Mouse (Mus musculus) gastrocnemius, adult 18-20 months (tissue): ENCODE data around the gene Irs1. TPM values are rescaled to one million over a fixed set of nuclear protein-coding genes. Genes with fewer than 3 reads are reported as not detected.

Experiments used
- DNase-seq: peaks from one replicate; pipeline ENCODE4 v3.0.0; 2021; ENCODE audit warnings: low spot score
- long read RNA-seq, 2 experiments: library from polyadenylated mRNA; stranded (forward); transcript quantifications; one replicate each; pipeline ENCODE4 v2.0.0; 2021
- total RNA-seq, 2 experiments: library from RNA; stranded (reverse); gene quantifications; 2 replicates each; pipeline ENCODE4 v1.2.3; 2021

Gene Irs1
- 10 to 100 TPM; 38.6 to 43.9 TPM for total RNA-seq
- long read RNA-seq, experiment 1, full-length matches to known transcripts, result 33 of 45 reads
- long read RNA-seq, experiment 1, partial matches to known transcripts, result 0 of 45 reads
- long read RNA-seq, experiment 1, other reads (novel, unspliced or antisense), result 12 of 45 reads
- long read RNA-seq, experiment 2, full-length matches to known transcripts, result 21 of 36 reads
- long read RNA-seq, experiment 2, partial matches to known transcripts, result 0 of 36 reads
- long read RNA-seq, experiment 2, other reads (novel, unspliced or antisense), result 15 of 36 reads

DNA sequence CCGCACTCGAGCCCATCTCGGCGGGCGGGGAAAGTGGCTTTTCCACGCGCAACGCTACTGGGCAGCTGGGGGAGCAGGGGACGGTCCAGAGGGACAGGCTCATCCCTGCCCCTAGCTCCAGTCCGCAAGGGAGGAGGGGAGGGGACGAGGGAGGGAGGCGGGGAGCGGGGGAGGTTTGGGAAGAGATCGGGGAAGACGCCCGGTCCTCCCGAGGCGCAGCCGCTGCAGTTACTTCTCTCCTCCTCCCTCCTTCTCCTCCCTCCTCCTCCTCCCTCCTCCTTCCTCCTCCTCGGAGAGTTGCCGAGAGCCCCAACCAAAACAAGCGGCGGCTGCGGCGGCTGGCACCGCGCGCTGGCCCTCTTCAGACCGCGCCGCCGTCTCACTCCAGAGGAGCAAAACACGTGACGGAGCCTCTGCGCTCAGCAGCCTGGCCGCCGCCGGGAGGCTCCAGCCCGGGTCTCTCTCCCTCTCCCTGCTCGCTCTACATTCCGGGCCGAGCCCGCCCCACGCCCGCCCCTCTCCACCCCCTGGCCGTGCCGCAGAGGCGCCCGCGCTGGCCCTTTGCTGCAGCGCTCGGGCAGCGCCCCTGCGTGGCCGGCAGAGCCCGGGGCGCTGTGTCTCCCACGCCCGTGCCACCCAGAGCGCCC is at the start of gene Irs1:
Gene Irs1, minus strand, starts transcription at position 266 of the 647 bp plus-strand sequence.
- peak; percentile 86 for DNase-seq

DNA sequence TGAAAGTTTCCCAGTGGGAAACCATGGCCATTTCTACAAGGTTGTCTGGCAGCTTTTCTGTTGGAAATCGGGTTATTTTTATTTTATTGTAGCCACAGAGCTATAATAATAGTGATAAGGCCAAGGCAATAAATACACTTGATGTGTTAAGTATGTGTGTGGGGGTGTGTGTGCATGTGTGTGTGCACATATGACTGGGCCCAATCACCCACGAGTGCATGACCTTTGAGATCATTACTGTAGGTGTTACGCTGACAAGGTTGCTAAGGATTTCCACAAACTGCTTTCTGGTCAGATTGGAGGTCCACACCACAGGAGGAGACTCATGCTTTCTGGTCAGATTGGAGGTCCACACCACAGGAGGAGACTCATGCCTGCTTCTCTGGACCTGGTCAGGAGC is 43.3 kb upstream of the Irs1 start:
- no peak for DNase-seq

DNA sequence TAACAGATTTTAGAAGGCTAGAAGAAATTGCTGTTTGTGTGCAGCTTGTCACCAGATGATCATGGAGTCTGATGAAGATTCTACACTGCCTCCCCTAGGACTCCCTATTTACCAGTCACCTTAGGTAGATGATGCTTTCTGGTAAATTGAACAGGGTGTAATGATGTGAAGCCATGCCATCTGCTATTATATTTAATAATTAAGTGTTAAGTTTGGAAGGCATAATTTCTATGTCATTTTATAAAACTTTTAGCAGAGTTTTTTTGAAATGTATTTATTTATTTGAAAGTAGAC is 38.7 kb upstream of the Irs1 start:
- DNase-seq, result no peak

DNA sequence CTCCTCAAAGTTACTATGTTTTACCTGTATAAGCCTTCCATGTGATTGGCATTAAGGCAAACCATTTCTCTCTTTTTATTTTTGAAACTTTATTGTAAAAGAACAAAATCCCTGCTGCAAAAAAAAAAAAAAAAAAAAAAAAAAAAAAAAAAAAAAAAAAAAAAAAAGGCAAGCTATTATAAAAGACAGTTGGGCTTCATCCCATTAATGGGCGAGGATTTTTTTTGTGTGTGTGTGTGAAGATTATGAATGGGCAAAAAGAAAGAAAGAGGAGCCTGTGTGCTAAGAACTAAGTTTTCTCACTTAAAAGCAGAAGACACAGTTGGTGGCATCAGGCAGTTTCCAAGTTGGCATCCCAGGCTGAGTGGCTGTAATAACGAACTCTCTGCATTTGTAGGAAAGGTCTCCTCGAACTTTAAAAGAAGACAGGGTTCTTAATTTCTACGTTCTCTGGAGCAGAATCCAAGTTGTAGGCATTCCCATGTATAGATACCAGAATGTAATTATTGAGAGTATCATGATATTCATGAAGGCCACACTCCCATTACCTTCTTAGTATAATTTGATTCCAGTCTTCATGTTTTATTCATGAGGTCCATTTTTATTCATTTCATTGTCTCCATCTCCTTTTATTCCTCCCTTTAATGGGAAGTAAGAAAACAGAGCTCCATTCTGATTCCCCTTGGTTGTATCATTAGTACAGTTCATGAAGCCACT is 38.2 kb upstream of the Irs1 start:
- DNase-seq, result no peak

DNA sequence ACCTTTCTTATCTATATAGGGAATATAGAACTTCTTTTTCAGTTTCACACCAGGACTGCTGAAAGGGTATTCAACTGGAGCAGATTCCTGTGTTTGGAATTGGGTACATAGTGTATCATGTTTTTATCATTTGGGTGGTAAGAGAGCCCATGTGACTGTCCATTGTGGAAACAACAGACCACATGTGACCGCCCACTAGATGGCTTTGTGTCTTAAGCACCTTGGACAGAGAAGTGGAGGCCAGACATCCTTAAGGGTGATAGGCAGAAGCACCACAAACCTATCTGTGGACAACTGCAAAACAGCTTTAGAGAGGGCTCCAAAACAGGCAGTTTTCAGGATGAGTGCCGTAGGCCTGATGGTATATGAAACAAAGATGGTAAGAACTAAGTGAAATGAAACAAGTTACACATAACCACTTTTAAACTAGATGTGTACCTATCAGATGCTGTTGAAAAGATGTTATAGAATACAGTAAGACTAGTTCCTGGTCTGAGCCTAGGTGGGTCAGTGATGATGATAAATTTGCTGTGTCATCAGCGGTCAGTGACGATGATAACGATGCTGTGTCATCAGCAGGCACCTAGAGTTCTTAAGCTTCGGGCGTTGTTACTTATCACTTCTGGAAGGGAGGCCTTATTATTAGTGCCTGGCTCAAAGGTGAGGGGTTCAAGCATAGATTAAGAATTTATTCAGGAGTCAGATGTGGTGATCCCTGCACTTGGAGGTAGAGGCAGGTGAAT is 37.0 kb upstream of the Irs1 start:
- no peak for DNase-seq

DNA sequence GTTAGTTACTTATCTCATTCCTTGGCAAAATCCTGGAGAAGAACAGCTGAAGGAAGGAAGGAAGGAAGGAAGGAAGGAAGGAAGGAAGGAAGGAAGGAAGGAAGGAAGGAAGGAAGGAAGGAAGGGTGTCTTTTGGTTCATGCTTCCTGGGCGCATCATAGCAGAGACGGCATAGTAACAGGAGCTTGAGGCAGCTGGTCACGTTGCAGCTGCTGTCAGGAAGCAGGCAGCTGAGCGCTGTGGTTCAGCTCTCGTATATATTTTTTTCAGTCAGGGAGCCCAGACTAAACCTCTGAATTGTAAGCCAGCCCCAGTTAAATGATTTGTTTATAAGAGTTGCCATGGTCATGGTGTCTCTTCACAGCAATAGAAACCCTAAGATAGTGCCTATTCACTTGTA is 34.9 kb upstream of the Irs1 start:
- no peak for DNase-seq

DNA sequence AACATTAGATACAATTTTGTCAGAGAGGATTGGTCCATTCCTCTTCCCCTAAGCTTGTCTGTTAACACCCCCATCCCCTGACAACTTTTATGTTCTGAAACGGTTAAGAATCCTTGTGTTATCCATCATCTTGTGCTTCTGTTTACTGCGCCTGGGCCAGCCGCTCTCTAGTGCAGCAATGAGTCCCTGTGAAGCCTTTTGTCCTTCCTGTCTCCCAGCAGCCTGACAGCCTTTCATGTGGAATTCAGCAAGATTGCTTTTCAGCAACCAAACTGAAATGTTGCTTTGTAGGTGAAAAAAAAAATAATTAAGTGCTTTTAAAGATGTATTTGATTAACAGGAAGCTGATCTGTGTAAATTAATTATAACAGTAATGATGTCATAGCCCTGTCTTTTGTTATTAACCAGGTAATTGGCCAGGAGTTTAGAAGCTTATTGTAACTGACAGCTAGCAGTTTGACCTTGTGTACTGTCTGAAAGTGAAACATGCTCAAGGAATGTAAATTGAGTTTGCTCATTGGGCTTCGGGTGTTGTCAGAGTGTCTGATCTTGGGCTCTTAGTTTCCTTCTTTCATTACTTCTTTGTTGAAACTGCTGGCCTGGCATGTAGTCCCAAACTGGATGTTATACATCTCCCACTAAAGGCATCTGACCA is 33.0 kb upstream of the Irs1 start:
- DNase-seq, result no peak

DNA sequence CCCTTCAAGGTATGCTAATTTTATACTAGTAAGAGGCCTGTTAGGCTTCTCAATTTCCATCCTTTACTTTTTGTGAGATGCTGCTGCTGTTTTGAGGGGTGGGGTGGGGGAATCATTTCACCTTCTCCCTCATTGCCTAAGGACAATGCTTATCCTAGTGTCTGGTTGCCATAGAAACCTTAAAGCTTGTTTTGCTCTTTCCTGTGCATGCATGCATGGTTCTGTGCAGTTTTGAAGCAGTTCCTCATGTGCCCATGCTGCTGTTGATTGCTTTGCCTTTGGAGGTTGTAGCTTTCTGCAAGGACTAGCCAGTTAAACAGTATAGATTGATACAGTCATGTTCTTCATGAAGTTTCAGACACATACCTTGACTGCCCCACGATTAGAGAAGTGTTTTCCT is 30.2 kb upstream of the Irs1 start:
- no peak for DNase-seq

DNA sequence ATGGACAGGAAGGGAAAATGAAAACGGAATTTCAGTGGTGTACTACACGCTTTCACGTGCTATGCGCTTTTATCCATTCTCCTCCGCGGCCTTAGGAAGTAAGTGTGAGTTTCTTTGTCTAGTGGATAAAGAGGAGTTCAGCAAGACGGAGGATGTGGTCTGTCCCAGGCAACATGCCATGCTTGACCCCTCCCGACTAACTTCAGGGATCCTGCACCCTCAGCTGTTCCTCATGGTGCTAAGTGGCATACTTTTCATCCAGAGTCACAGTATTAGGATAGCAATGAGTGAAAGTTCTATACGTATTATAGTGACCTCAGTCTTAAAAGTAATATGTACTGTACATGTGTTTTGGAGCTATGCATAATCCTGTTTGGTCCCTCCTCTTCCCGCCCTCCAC is 29.6 kb upstream of the Irs1 start:
- no peak for DNase-seq

DNA sequence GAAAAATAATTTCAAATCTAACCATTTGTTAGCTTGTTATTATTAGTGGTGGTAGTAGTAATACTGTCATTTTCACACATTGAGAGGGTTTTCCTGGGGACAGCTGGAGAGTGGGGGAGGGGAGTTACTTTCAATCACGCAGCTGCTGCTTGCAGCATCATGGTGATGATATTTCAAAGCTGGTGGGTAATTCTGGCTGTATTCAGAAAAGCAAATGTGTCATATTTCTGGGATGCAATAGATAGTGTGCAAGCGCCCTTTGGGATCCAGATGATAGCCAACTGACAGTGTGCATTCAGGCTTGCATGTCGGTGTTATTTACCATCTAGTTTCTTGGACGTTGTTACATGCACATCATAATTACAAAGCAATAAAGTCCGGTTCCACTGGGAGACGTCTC is 29.2 kb upstream of the Irs1 start:
- no peak for DNase-seq

DNA sequence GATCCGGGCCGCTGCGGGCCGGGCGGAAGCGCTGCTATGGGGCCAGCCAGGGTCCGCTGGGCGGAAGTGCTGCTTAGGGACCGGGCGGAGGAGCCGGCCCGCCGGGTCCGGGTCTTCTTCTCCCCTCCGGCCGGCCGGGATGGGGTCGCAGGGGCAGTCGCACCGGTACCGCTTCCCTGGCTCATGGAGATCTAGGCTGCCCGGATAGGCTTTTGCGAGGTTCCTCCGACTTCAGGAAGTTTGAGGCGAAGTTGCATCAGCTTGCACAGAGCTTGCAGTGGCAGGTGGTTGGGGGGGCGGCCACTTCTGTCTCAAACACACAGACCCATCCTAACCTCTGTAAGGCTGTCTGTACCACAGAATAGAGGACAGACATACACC is 25.5 kb upstream of the Irs1 start:
- DNase-seq, result no peak

DNA sequence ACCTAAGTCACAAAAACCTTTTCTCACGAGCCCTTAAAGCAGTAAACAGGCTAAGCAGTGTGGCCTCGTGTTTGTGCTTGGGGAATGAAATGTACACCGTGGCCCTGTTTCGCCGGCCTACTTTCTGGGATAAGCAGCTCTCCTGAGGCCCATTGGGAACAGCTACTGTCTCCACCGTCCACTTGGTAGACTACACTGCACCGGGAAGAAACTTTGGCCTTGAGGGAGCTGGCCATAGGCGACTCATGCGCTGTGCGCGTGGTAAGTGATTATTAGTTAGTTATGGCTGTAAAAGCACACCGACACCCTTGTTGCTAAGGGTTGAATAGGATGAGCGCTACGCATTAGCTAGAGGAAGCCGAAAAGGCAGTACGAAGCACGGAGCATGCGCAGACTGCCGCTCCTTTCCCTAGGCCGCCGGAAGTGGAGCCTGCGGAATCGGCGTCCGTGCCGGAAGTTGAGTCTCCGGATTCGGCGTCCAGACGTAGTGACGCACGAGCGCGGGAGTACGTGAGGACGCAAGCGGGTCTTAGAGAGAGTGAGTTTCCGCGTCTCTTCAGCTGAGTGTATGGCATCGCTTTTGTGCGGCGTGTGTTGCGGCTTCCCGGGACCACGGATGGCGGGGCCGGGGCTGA is 25.0 kb upstream of the Irs1 start, which contains the start of gene Rhbdd1:
Gene Rhbdd1, plus strand, starts transcription at position 342 of the 635 bp plus-strand sequence.
- peak; percentile 97 for DNase-seq

DNA sequence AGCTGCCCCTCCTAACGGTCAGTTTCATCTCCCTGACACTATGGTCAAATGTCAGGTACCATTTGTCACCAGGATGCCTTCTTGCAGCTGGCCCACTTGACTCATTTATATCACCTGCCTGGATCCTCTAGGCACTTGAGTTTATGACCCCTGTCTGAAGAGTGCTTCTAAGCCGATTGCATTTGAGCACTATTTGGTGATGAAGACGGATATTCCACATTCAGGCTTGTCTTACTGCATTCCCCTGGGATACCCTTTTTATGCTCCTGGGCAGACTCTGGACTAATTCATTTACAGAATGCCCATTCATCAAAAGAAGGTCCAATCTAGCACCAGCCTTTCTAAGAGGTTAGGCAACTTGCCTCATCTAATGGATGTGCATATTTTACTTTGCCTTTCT is 13.3 kb upstream of the Irs1 start:
- no peak for DNase-seq

DNA sequence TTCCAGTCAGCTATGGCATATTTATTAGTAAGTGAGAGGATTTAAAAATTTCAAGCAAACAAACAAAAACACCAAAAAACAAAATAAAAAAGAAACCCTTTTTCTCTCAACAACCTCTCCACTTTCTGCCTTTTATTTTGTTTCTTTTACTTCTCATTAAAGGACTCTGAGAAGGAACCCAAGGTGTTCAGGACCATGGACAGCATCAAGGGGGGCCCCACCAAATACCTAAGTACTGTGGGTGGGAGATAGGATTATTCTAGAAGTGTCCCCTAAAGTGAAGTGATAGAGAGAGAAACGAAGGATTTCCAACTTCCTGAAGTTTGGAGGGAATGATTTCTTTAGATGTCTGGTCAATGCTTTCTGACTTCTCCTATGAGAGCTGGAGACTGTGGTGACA is 7.4 kb upstream of the Irs1 start:
- DNase-seq, result no peak

DNA sequence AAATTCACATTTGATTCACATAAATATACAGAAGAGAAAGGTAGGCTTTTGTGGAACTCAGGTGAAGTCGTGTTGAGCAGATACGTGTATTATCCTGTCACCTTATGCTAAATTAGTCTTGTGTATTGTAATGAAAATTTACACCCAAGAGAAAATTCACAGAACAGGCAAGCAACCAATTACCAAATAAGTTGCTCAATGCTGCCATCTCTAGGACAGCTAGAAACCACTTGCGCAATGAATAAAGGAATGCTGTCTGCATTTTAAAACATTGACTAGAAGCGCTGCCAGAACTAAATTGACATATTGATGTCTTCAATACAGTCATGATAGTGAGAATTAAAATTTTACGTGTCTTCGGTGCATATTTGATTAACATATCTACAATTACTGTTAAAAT is 2.9 kb upstream of the Irs1 start:
- peak; percentile 54 for DNase-seq

DNA sequence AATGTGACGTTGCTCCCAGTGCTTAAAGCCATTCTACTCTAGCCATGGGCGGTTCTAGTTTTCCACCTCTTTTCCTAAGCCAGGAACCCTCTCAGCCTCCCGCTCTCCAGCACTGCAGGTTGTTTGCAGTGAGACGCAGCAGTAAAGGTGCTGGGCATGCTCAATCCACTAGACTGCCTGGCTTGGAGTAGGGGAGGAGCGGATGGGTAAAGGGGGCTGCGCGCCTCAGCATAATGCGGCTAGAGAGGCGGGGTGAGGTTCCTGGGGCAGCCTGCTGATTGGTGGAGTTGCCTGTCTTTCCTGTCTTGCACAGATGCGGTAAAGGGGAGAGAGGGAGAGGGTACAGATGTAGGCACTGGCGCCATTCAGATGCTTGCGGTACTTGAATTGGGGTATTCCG is 1.6 kb upstream of the Irs1 start:
- DNase-seq, result peak; percentile 41

DNA sequence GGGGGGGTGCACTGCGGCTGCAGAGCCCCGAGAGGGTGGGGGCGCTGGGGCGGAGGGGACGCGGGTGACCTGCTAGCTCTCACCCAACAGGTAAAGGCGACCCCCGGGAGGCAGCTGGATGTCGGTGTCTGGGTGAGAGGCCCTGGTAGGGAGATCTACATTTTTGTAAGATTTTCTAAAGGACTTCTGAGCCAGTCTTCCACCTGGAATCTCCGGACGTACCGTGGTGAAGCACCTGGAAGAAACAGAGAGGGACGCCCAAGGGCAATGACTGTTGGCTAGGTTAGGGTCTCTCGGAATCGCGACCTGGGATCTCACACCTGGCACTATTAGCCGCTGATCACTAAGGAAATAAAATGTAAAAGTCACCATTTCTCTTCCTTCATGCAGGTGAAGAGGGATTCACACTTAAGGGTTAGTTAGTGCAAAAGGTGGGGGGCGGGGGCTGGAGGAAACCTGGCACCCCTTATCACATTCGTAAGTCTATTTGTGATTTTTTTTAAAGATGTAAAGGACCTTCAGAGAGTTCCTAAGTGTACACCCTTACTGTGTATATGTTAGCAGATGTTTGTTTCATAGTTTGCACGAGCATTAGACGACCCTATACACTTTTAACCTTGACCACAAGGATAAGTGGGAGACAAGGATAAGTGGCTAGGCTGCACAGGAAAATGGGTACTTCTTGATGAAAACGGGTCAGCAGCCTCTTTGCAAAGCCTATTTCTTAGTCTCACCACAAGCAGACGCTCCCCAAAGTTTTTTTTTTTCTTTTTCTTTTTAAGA is 905 bp upstream of the Irs1 start:
- DNase-seq, result no peak

DNA sequence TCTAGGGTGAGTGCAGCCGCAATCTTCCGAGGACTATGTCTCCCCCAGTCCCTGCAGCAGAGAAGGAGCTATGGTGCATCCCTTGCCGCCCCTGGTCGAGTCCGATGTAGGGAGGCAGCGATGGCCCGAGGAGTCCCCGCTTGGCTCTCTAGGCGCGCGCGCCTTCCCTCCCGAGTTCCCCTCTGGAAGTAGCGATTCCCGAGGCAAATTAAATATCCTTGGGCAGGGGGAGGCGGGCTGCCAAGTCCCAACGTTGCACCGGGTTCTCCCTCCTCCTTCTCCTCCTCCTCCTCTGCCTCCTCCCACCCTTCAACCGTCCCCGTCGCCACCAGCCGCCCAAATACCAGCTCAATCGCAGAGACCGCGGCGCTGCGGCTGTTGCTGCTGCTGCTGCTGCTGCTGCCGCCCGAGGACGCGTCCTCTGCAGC is 479 bp downstream of the Irs1 start:
- DNase-seq, result peak; percentile 81

DNA sequence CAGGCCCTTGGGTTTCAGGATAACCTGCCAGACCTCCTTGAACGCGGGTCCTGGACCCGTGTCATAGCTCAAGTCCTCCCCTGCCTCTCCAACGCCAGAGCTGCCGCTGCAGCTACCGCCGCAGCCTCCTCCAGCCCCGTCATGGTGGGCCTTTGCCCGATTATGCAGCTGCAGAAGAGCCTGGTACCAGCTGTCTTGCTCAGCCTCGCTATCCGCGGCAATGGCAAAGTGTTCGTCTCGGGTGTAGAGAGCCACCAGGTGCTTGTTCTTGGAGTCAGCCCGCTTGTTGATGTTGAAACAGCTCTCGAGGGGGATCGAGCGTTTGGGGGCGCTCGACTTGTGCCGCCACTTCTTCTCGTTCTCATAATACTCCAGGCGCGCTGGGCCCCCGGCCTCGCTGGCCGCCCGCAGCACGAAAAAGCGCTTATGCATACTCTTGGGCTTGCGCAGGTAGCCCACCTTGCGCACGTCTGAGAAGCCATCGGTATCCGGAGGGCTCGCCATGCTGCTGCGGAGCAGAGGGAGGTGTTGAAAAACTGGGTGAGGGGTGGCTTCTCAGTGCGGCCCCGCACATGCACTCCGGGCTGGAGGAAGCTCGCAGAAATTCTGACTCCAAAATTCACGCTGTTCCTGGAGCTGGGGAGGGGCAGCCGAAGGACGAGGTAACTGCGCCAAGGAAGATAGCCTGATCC is 1.1 kb downstream of the Irs1 start:
- peak; percentile 53 for DNase-seq
